ENCODE assay signal across 8 mouse cellular contexts in the genomic region with DNA sequence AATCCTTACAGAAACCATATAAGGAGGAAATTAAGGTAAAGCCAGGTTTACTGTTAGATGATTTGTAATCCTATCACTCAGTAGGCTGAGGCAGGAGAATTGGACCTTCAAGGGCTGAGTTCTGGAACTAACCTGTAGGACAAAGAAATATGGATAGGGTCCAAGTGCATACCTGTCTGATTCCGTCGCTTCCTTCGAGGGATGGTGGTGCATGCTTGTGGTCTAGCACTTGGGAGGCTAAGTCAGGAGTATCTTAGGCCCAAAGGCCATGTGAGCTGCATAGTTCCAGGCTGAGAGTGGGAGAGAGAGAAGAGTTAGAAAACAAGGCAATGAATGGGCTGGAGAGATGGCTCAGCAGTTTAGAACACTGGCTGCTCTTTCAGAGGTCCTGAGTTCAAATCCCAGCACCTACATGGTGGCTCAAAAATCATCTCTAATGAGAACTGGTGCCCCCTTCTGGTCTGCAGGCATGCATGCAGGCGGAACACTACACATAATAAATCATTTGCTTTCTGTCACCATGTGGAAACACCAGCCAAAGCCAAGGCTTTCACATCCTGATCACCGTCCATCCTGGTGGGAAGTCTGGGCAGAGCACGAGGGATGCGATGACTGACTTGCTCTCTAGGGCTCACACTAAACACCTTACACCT. TPM values are rescaled to one million over a fixed set of nuclear protein-coding genes. Genes with fewer than 3 reads are reported as not detected.
DNase-seq lines count a peak whose midpoint lies in the region; ATAC-seq and TF ChIP-seq lines count a peak whose summit lies in the region.

No protein-coding gene starts in this region.

- peak overlapping the region; percentile 87 for H3K4me3 ChIP-seq in layer of hippocampus, adult 2 months
- peak overlapping the region; percentile 88 for H3K4me3 ChIP-seq in liver, embryonic 15.5 days (replicated peaks)
- no peak overlapping the region for H3K4me3 ChIP-seq in small intestine, adult 2 months (ENCODE audit: low read depth, low read length)

- peaks cover 9% of the 10 kb centered on the region for H3K36me3 ChIP-seq in liver, embryonic 15.5 days (replicated peaks)
- H3K36me3 ChIP-seq in small intestine, adult 2 months (ENCODE audit: control insufficient read depth, insufficient read depth, low read length), result peaks cover 2% of the 10 kb centered on the region

- peaks cover 33% of the 10 kb centered on the region for H3K4me1 ChIP-seq in liver, embryonic 15.5 days (replicated peaks)
- H3K4me1 ChIP-seq in small intestine, adult 2 months (ENCODE audit: control insufficient read depth, insufficient read depth, insufficient read length, low read length), result peaks cover 13% of the 10 kb centered on the region

- no peak for TF ChIP-seq POLR2A in small intestine, adult 2 months (IDR thresholded peaks at IDR 0.05; ENCODE audit: low read depth, low read length)

- ATAC-seq in liver, embryonic 15.5 days (ENCODE audit: insufficient read depth), result no peak

- no peaks in the 10 kb centered on the region for H3K27me3 ChIP-seq in liver, embryonic 15.5 days
- no peaks in the 10 kb centered on the region for H3K27me3 ChIP-seq in small intestine, adult 2 months (ENCODE audit: control insufficient read depth, insufficient read depth, low read length)

- no peak for DNase-seq in layer of hippocampus, adult 2 months (ENCODE audit: low spot score in 2 of 2)
- no peak for DNase-seq in layer of hippocampus, postnatal 14 days (ENCODE audit: low spot score in 2 of 2)
- DNase-seq in ZHBTc4 (ENCODE audit: low read depth, low spot score), result peak; percentile 83
- DNase-seq in heart, postnatal 36 days, result peak; percentile 7 to 13
- DNase-seq in urinary bladder, postnatal 36 days (ENCODE audit: low spot score in 2 of 2), result no peak
- DNase-seq in left cerebral cortex, postnatal 14 days (ENCODE audit: low spot score in 2 of 2), result no peak

- TF ChIP-seq CTCF in layer of hippocampus, adult 2 months (conservative IDR thresholded peaks at IDR 0.05), result peak; percentile 70
- peak; percentile 35; the same call in 1 of the 2 replicates for TF ChIP-seq CTCF in small intestine, adult 2 months (IDR thresholded peaks at IDR 0.05; ENCODE audit: extremely low read depth, insufficient read length, insufficient replicate concordance, low read depth, low read length)

- intact Hi-C loops in heart, postnatal 36 days (cut with DNase I), result loop anchor here (10.0 kb wide), 1 partner anchor 112 kb away; the partner anchor contains the start of gene P3h3
- intact Hi-C loops in left cerebral cortex, postnatal 14 days (cut with DNase I), result no loop called here

- H3K9me3 ChIP-seq in liver, embryonic 15.5 days (replicated peaks), result no peaks in the 10 kb centered on the region

- no peak overlapping the region for H3K27ac ChIP-seq in layer of hippocampus, adult 2 months
- no peak overlapping the region for H3K27ac ChIP-seq in liver, embryonic 15.5 days (replicated peaks)
- H3K27ac ChIP-seq in small intestine, adult 2 months (ENCODE audit: insufficient read depth, low read depth, low read length), result no peak overlapping the region

- 89% methylated on average over 7 of the region's 7 CpGs for WGBS in liver, embryonic 15.5 days (ENCODE audit: insufficient replicate concordance)
- 92% methylated on average over 7 of the region's 7 CpGs for WGBS in small intestine, adult 2 months

- H3K4me2 ChIP-seq in liver, embryonic 15.5 days, result peak overlapping the region; percentile 95

- H3K9ac ChIP-seq in liver, embryonic 15.5 days, result peak overlapping the region; percentile 87; the same call in 1 of the 2 replicates

RNA-seq across cellular contexts. Expression of gene Cops7a, which starts 1.3 kb away (rescaled TPM):
- total RNA-seq in layer of hippocampus, adult 2 months (2021), result 100 to 1,000 TPM; 136 to 151 TPM
- 100 to 1,000 TPM; 125 to 128 TPM for total RNA-seq in layer of hippocampus, postnatal 14 days (2021)
- 10 to 100 TPM; 93.6 to 98.8 TPM for total RNA-seq in heart, postnatal 36 days (2021)
- 52.4 and 55.1 TPM in 2 replicates for polyA plus RNA-seq in liver, embryonic 15.5 days (2015; fragmentation: Nextera tagmentation; extraction: Ambion mirVana)
- polyA plus RNA-seq in small intestine, adult 2 months (2012; rRNA removed), result 82.6 and 131 TPM in 2 replicates
- 100 to 1,000 TPM; 140 to 142 TPM for total RNA-seq in left cerebral cortex, postnatal 14 days (2021)

RNA-seq across cellular contexts. Expression of gene Pianp, which starts 29.9 kb away (rescaled TPM):
- total RNA-seq in layer of hippocampus, adult 2 months (2021), result 100 to 1,000 TPM; 163 to 181 TPM
- total RNA-seq in layer of hippocampus, postnatal 14 days (2021), result 100 to 1,000 TPM; 119 to 120 TPM
- total RNA-seq in heart, postnatal 36 days (2021), result 1 to 10 TPM in 1 of 2 experiments, under 1 TPM in 1; 0.81 to 1.0 TPM
- polyA plus RNA-seq in liver, embryonic 15.5 days (2015; fragmentation: Nextera tagmentation; extraction: Ambion mirVana), result 0.07 TPM in 2 replicates
- polyA plus RNA-seq in small intestine, adult 2 months (2012; rRNA removed), result 2.8 and 5.0 TPM in 2 replicates
- total RNA-seq in left cerebral cortex, postnatal 14 days (2021), result 100 to 1,000 TPM; 130 to 142 TPM

RNA-seq across cellular contexts. Expression of gene Mlf2, which starts 35.4 kb away (rescaled TPM):
- total RNA-seq in layer of hippocampus, adult 2 months (2021), result 100 to 1,000 TPM; 627 to 642 TPM
- 100 to 1,000 TPM; 681 to 696 TPM for total RNA-seq in layer of hippocampus, postnatal 14 days (2021)
- 100 to 1,000 TPM; 195 to 197 TPM for total RNA-seq in heart, postnatal 36 days (2021)
- 119 and 127 TPM in 2 replicates for polyA plus RNA-seq in liver, embryonic 15.5 days (2015; fragmentation: Nextera tagmentation; extraction: Ambion mirVana)
- polyA plus RNA-seq in small intestine, adult 2 months (2012; rRNA removed), result 212 and 412 TPM in 2 replicates
- 100 to 1,000 TPM; 670 to 685 TPM for total RNA-seq in left cerebral cortex, postnatal 14 days (2021)

RNA-seq across cellular contexts. Expression of gene Zfp384, which starts 42.4 kb away (rescaled TPM):
- 10 to 100 TPM; 50.0 to 50.9 TPM for total RNA-seq in layer of hippocampus, adult 2 months (2021)
- 10 to 100 TPM; 41.9 to 49.2 TPM for total RNA-seq in layer of hippocampus, postnatal 14 days (2021)
- total RNA-seq in heart, postnatal 36 days (2021), result 10 to 100 TPM; 19.6 to 21.6 TPM
- polyA plus RNA-seq in liver, embryonic 15.5 days (2015; fragmentation: Nextera tagmentation; extraction: Ambion mirVana), result 4.1 and 4.7 TPM in 2 replicates
- 28.6 and 57.0 TPM in 2 replicates for polyA plus RNA-seq in small intestine, adult 2 months (2012; rRNA removed)
- total RNA-seq in left cerebral cortex, postnatal 14 days (2021), result 10 to 100 TPM; 41.7 to 42.6 TPM

RNA-seq across cellular contexts. Expression of gene Ptms, which starts 46.7 kb away (rescaled TPM):
- total RNA-seq in layer of hippocampus, adult 2 months (2021), result 1,000 to 10,000 TPM in 1 of 2 experiments, 100 to 1,000 TPM in 1; 991 to 1,057 TPM
- total RNA-seq in layer of hippocampus, postnatal 14 days (2021), result 1,000 to 10,000 TPM; 1,231 to 1,331 TPM
- total RNA-seq in heart, postnatal 36 days (2021), result 100 to 1,000 TPM; 192 to 194 TPM
- polyA plus RNA-seq in liver, embryonic 15.5 days (2015; fragmentation: Nextera tagmentation; extraction: Ambion mirVana), result 56.2 and 62.7 TPM in 2 replicates
- 683 and 1,784 TPM in 2 replicates for polyA plus RNA-seq in small intestine, adult 2 months (2012; rRNA removed)
- total RNA-seq in left cerebral cortex, postnatal 14 days (2021), result 1,000 to 10,000 TPM; 1,161 to 1,212 TPM

Comparison
In these comparisons a context has a peak if more than half of its experiments do, and no peak if none do; other contexts are left out.
1. DNase-seq: peak in ZHBTc4 (single experiment) and heart, postnatal 36 days (2 of 2); none in layer of hippocampus, adult 2 months (0 of 2), layer of hippocampus, postnatal 14 days (0 of 2), urinary bladder, postnatal 36 days (0 of 2) and left cerebral cortex, postnatal 14 days (0 of 2).
2. RNA of gene Pianp, which starts 29.9 kb away (total RNA-seq): 163 to 181 TPM in layer of hippocampus, adult 2 months, 130 to 142 TPM in left cerebral cortex, postnatal 14 days and 119 to 120 TPM in layer of hippocampus, postnatal 14 days; 0.81 to 1.0 TPM in heart, postnatal 36 days; every median in the first group is over 10 times any median in the second.